In the genomic region with DNA sequence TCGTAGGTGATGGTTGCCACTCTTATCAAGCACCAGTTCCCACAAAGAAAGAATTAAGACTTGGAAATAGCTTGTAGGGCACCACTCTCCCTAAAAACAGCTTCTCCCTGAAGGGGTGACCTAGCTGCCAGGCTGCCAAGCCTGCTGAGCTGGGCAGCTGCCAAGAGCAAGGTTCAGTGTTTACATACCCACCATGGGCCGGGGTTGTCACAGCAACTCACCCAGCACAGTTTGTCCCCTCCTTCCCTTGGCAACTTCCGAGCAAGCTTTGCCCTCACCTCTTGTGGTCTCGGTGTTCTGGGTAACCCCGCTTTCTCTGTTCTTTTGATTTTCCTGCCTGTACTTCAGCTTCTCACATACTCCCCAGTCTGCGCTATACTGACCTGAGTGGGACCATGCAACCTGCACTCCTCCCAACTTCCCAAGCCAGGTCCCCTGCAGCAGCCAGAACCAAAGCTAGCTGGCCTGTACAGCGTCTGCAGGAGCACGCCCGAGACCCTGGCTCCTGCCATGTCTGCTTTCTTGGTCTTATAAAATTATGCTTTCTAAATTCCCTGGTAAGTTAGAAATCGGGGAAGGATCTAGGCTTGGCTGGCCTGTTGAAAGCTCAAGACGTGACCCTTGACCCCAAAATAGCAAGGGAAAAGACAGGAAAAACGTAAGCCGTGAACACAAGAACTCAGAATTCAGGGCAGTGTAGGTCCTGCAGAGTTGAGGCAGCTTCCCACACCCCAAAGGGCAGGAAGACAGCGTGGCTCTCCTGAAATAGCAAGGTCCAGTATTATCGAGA, we compare ENCODE assay signal across 9 mouse cellular contexts. TPM values are rescaled to one million over a fixed set of nuclear protein-coding genes. Genes with fewer than 3 reads are reported as not detected.
DNase-seq lines count a peak whose midpoint lies in the region; ATAC-seq lines count a peak whose summit lies in the region.
"Had no signal": no experiment of that assay in that cellular context is flagged by ENCODE, and none has a peak within 500 bp of the region (broad histone marks: within the 10 kb centered on the region; RNA-seq: fewer than 3 reads in every experiment).

No protein-coding gene starts in this region.

- DNase-seq in midbrain, embryonic 11.5 days (ENCODE audit: low spot score, missing footprints), result peak; percentile 53
- no peak for DNase-seq in midbrain, embryonic 10.5 days (ENCODE audit: low spot score)
- peak; percentile 91 for DNase-seq in kidney, postnatal 10 days
- DNase-seq in lung, postnatal 25 days (ENCODE audit: low spot score), result peak; percentile 91
- DNase-seq in c-Kit-positive CD71-positive TER-119-positive erythroid progenitor cells, embryonic 14.5 days (ENCODE audit: low spot score), result no peak

- no peaks in the 10 kb centered on the region for H3K9me3 ChIP-seq in midbrain, embryonic 11.5 days (ENCODE audit: control insufficient read depth, low read length)
- no peaks in the 10 kb centered on the region for H3K9me3 ChIP-seq in midbrain, embryonic 10.5 days (replicated peaks)
- no peaks in the 10 kb centered on the region for H3K9me3 ChIP-seq in heart, embryonic 13.5 days
- H3K9me3 ChIP-seq in stomach, embryonic 15.5 days, result no peaks in the 10 kb centered on the region
- H3K9me3 ChIP-seq: limb, embryonic 13.5 days had no signal

- no peak overlapping the region for H3K4me2 ChIP-seq in midbrain, embryonic 11.5 days
- no peak overlapping the region for H3K4me2 ChIP-seq in heart, embryonic 13.5 days
- peak overlapping the region; percentile 14; the same call in 1 of the 2 replicates for H3K4me2 ChIP-seq in stomach, embryonic 15.5 days
- H3K4me2 ChIP-seq: limb, embryonic 13.5 days had no signal

- WGBS in midbrain, embryonic 11.5 days, result 83% methylated on average over 15 of the region's 15 CpGs
- WGBS in midbrain, embryonic 10.5 days, result 83% methylated on average over 15 of the region's 15 CpGs
- WGBS in heart, embryonic 13.5 days, result 74% methylated on average over 15 of the region's 15 CpGs
- 70% methylated on average over 15 of the region's 15 CpGs for WGBS in stomach, embryonic 15.5 days

- no peaks in the 10 kb centered on the region for H3K27me3 ChIP-seq in midbrain, embryonic 11.5 days (ENCODE audit: control insufficient read depth, insufficient read depth, low read length)
- no peaks in the 10 kb centered on the region for H3K27me3 ChIP-seq in midbrain, embryonic 10.5 days (ENCODE audit: low read depth, poor library complexity, severe bottlenecking)
- no peaks in the 10 kb centered on the region for H3K27me3 ChIP-seq in heart, embryonic 13.5 days (replicated peaks)
- no peaks in the 10 kb centered on the region for H3K27me3 ChIP-seq in stomach, embryonic 15.5 days (replicated peaks)
- H3K27me3 ChIP-seq: limb, embryonic 13.5 days had no signal

- H3K27ac ChIP-seq in midbrain, embryonic 11.5 days (ENCODE audit: low read depth, low read length), result no peak overlapping the region
- no peak overlapping the region for H3K27ac ChIP-seq in midbrain, embryonic 10.5 days (replicated peaks)
- peak overlapping the region; percentile 67 for H3K27ac ChIP-seq in brown adipose tissue, adult 24 weeks (replicated peaks; ENCODE audit: low read depth, low read length)
- peak overlapping the region; percentile 53 for H3K27ac ChIP-seq in heart, embryonic 13.5 days (replicated peaks)
- peak overlapping the region; percentile 69 for H3K27ac ChIP-seq in stomach, embryonic 15.5 days
- H3K27ac ChIP-seq: limb, embryonic 13.5 days had no signal

- no peak for ATAC-seq in midbrain, embryonic 11.5 days (ENCODE audit: low FRiP score)
- ATAC-seq in heart, embryonic 13.5 days (ENCODE audit: extremely low read depth, insufficient number of reproducible peaks, low FRiP score, low TSS enrichment), result peak; percentile 29; the same call in 1 of the 2 replicates
- peak; percentile 71 for ATAC-seq in stomach, embryonic 15.5 days (ENCODE audit: insufficient read depth, low FRiP score, low read depth)

- no peak overlapping the region for H3K9ac ChIP-seq in midbrain, embryonic 11.5 days (ENCODE audit: low read length)
- 0 out of 2 replicates have a peak overlapping the region, but pooled peaks have one; percentile 21 for H3K9ac ChIP-seq in heart, embryonic 13.5 days
- no peak overlapping the region for H3K9ac ChIP-seq in stomach, embryonic 15.5 days
- H3K9ac ChIP-seq: limb, embryonic 13.5 days had no signal

- H3K4me3 ChIP-seq in midbrain, embryonic 11.5 days (ENCODE audit: low read depth, low read length), result no peak overlapping the region
- H3K4me3 ChIP-seq in midbrain, embryonic 10.5 days, result no peak overlapping the region
- no peak overlapping the region for H3K4me3 ChIP-seq in brown adipose tissue, adult 24 weeks (ENCODE audit: insufficient read depth, low read depth, low read length)
- H3K4me3 ChIP-seq in heart, embryonic 13.5 days, result no peak overlapping the region
- H3K4me3 ChIP-seq in stomach, embryonic 15.5 days (replicated peaks), result no peak overlapping the region
- H3K4me3 ChIP-seq: limb, embryonic 13.5 days had no signal

- H3K36me3 ChIP-seq in midbrain, embryonic 11.5 days (ENCODE audit: control insufficient read depth, insufficient read depth, low read length), result no peaks in the 10 kb centered on the region
- peaks cover 5% of the 10 kb centered on the region for H3K36me3 ChIP-seq in midbrain, embryonic 10.5 days
- peaks cover 16% of the 10 kb centered on the region for H3K36me3 ChIP-seq in heart, embryonic 13.5 days
- peaks cover 7% of the 10 kb centered on the region; the same call in 1 of the 2 replicates for H3K36me3 ChIP-seq in stomach, embryonic 15.5 days

- H3K4me1 ChIP-seq in midbrain, embryonic 11.5 days (ENCODE audit: control insufficient read depth, insufficient read depth, low read length), result no peaks in the 10 kb centered on the region
- H3K4me1 ChIP-seq in midbrain, embryonic 10.5 days, result 0 out of 2 replicates have a peak, but pooled peaks cover 4% of the 10 kb centered on the region
- H3K4me1 ChIP-seq in brown adipose tissue, adult 24 weeks (ENCODE audit: control insufficient read depth, insufficient read depth, insufficient read length, low read length), result peaks cover 22% of the 10 kb centered on the region
- H3K4me1 ChIP-seq in heart, embryonic 13.5 days, result peaks cover 19% of the 10 kb centered on the region
- peaks cover 11% of the 10 kb centered on the region for H3K4me1 ChIP-seq in stomach, embryonic 15.5 days

RNA-seq across cellular contexts. Expression of a gene that starts 17.6 kb away (rescaled TPM):
- 215 and 219 TPM in 2 replicates for polyA plus RNA-seq in midbrain, embryonic 11.5 days (2014; fragmentation: Nextera tagmentation; extraction: Ambion mirVana)
- 217 and 243 TPM in 2 replicates for polyA plus RNA-seq in midbrain, embryonic 10.5 days (2016; fragmentation: Nextera tagmentation; extraction: Ambion mirVana)
- 78.3 and 102 TPM in 2 replicates for polyA plus RNA-seq in brown adipose tissue, adult 24 weeks (2012; ENCODE audit: insufficient read depth, insufficient read length, missing spikeins)
- polyA plus RNA-seq in heart, embryonic 13.5 days (2015; fragmentation: Nextera tagmentation; extraction: Ambion mirVana), result 113 and 130 TPM in 2 replicates
- 191 and 202 TPM in 2 replicates for polyA plus RNA-seq in stomach, embryonic 15.5 days (2015; fragmentation: Nextera tagmentation; extraction: Ambion mirVana)

RNA-seq across cellular contexts. Expression of a gene that starts 17.8 kb away (rescaled TPM):
- 343 and 353 TPM in 2 replicates for polyA plus RNA-seq in midbrain, embryonic 11.5 days (2014; fragmentation: Nextera tagmentation; extraction: Ambion mirVana)
- polyA plus RNA-seq in midbrain, embryonic 10.5 days (2016; fragmentation: Nextera tagmentation; extraction: Ambion mirVana), result 401 and 471 TPM in 2 replicates
- 284 and 381 TPM in 2 replicates for polyA plus RNA-seq in brown adipose tissue, adult 24 weeks (2012; ENCODE audit: insufficient read depth, insufficient read length, missing spikeins)
- polyA plus RNA-seq in heart, embryonic 13.5 days (2015; fragmentation: Nextera tagmentation; extraction: Ambion mirVana), result 293 and 326 TPM in 2 replicates
- 355 and 390 TPM in 2 replicates for polyA plus RNA-seq in stomach, embryonic 15.5 days (2015; fragmentation: Nextera tagmentation; extraction: Ambion mirVana)

RNA-seq across cellular contexts. Expression of a gene that starts 31.5 kb away (rescaled TPM):
- 30.9 and 32.3 TPM in 2 replicates for polyA plus RNA-seq in midbrain, embryonic 11.5 days (2014; fragmentation: Nextera tagmentation; extraction: Ambion mirVana)
- polyA plus RNA-seq in midbrain, embryonic 10.5 days (2016; fragmentation: Nextera tagmentation; extraction: Ambion mirVana), result 35.8 and 38.7 TPM in 2 replicates
- polyA plus RNA-seq in brown adipose tissue, adult 24 weeks (2012; ENCODE audit: insufficient read depth, insufficient read length, missing spikeins), result 43.7 and 58.4 TPM in 2 replicates
- 44.1 and 47.4 TPM in 2 replicates for polyA plus RNA-seq in heart, embryonic 13.5 days (2015; fragmentation: Nextera tagmentation; extraction: Ambion mirVana)
- polyA plus RNA-seq in stomach, embryonic 15.5 days (2015; fragmentation: Nextera tagmentation; extraction: Ambion mirVana), result 79.3 and 85.3 TPM in 2 replicates

RNA-seq across cellular contexts. Expression of a gene that starts 44.2 kb away (rescaled TPM):
- polyA plus RNA-seq in midbrain, embryonic 11.5 days (2014; fragmentation: Nextera tagmentation; extraction: Ambion mirVana), result 5.1 and 6.3 TPM in 2 replicates
- 6.1 and 7.2 TPM in 2 replicates for polyA plus RNA-seq in midbrain, embryonic 10.5 days (2016; fragmentation: Nextera tagmentation; extraction: Ambion mirVana)
- polyA plus RNA-seq in brown adipose tissue, adult 24 weeks (2012; ENCODE audit: insufficient read depth, insufficient read length, missing spikeins), result 13.5 and 14.1 TPM in 2 replicates
- 5.3 and 5.6 TPM in 2 replicates for polyA plus RNA-seq in heart, embryonic 13.5 days (2015; fragmentation: Nextera tagmentation; extraction: Ambion mirVana)
- polyA plus RNA-seq in stomach, embryonic 15.5 days (2015; fragmentation: Nextera tagmentation; extraction: Ambion mirVana), result 19.0 and 19.8 TPM in 2 replicates

RNA-seq across cellular contexts. Expression of a gene that starts 46.8 kb away (rescaled TPM):
- 532 and 550 TPM in 2 replicates for polyA plus RNA-seq in midbrain, embryonic 11.5 days (2014; fragmentation: Nextera tagmentation; extraction: Ambion mirVana)
- polyA plus RNA-seq in midbrain, embryonic 10.5 days (2016; fragmentation: Nextera tagmentation; extraction: Ambion mirVana), result 445 and 490 TPM in 2 replicates
- 301 and 355 TPM in 2 replicates for polyA plus RNA-seq in brown adipose tissue, adult 24 weeks (2012; ENCODE audit: insufficient read depth, insufficient read length, missing spikeins)
- polyA plus RNA-seq in heart, embryonic 13.5 days (2015; fragmentation: Nextera tagmentation; extraction: Ambion mirVana), result 364 and 411 TPM in 2 replicates
- polyA plus RNA-seq in stomach, embryonic 15.5 days (2015; fragmentation: Nextera tagmentation; extraction: Ambion mirVana), result 331 and 401 TPM in 2 replicates

Comparison
In these comparisons a context has a peak if more than half of its experiments do, and no peak if none do; other contexts are left out.
1. DNase-seq: peak in midbrain, embryonic 11.5 days (single experiment), kidney, postnatal 10 days (single experiment) and lung, postnatal 25 days (single experiment); none in midbrain, embryonic 10.5 days (single experiment) and c-Kit-positive CD71-positive TER-119-positive erythroid progenitor cells, embryonic 14.5 days (single experiment).
2. H3K27ac ChIP-seq: peak in brown adipose tissue, adult 24 weeks (single experiment), heart, embryonic 13.5 days (single experiment) and stomach, embryonic 15.5 days (single experiment); none in midbrain, embryonic 11.5 days (single experiment) and midbrain, embryonic 10.5 days (single experiment).